Mouse (Mus musculus) liver, postnatal 0 days (tissue): Measurements from ENCODE around the gene Zfp706.

Experiments used
- CTCF ChIP-seq: sonication (generic); IDR thresholded peaks from 2 replicates; pipeline ENCODE4 v1.5.1; 2016; ENCODE audit warnings: antibody characterized with exemption, low read depth
- EP300 ChIP-seq: IDR thresholded peaks from 2 replicates; pipeline ENCODE4 v1.6.1; 2016; ENCODE audit warnings: antibody characterized with exemption, low read depth, mild to moderate bottlenecking

DNA sequence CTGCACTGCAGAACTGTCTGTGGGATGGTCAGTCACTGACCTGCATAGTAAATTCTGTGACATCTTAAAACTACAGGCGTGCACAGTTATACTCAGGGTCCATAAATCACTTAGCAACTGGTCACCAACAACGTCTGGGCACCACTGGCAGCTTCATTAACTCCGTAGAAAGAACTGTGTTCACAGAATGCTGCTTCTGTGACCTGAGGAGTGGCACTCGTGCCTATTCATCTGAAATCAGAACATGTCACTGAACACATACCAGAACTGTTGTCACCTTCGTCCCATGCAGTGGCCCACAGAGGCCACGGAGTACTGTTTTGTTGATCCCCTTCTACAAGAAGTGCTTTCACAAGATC, 22.0 kb downstream of the Zfp706 start:
- no peak for TF ChIP-seq CTCF
- no peak for TF ChIP-seq EP300
